Mouse (Mus musculus) ES-Bruce4 (cell line): ENCODE measurements at regions not wholly inside any gene's neighbourhood (a gene's known extent, or its start where the extent isn't known, plus 50 kb on each side); places are given as distances from the start of the nearest gene placed in this dataset.
A peak's percentile ranks its signal among the peaks of the same experiment; 100 is the strongest.

Experiments used
- CTCF ChIP-seq: IDR thresholded peaks from one replicate; pipeline ENCODE4 v1.8.1; 2011; ENCODE audit warnings: low read depth, low read length
- EP300 ChIP-seq: IDR thresholded peaks from 2 replicates; pipeline ENCODE4 v1.6.1; 2011; ENCODE audit warnings: low read depth, low read length; ENCODE audit not compliant: insufficient read depth
- POLR2A ChIP-seq: IDR thresholded peaks from one replicate; pipeline ENCODE4 v1.8.1; 2011; ENCODE audit warnings: low read length; ENCODE audit not compliant: insufficient read depth

DNA sequence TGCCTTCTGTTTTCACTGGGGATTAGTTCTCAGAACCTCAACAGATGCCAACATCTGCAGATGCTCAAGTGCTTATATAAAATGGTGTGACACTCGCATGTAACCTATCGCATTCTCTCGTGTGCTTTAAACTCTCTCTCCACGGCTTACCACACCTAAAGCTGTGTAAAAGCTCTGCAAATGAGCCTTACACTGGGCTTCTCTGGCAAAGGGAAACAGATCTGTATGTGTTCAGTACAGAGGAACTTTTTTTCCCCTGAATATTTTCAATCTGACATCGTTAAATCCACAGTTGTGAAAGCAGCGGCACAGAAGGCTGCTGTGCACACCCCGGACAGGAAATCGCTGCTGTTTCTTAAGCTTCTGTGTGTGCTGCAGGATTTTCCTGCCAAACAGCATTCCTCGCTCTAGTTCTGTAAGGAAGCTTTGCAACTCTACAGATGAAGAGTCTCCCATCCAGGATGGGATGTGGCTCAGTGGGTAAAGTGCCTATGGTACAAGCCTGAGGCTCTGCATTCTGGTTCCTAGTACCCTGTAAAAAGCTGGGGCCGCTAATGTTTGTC, 206.3 kb downstream of the Sox11 start:
- TF ChIP-seq CTCF (no peak), POLR2A (no peak), EP300 (peak; percentile 64; the same call in 1 of the 2 replicates)
